Mouse (Mus musculus) heart, adult 18-20 months (tissue): ENCODE data around the gene Ash1l. TPM values are rescaled to one million over a fixed set of nuclear protein-coding genes. Genes with fewer than 3 reads are reported as not detected.

Experiments used
- DNase-seq, 2 experiments: peaks; one replicate each; pipeline ENCODE4 v3.0.0; 2021 to 2022; ENCODE audit warnings: mixed read lengths in 1 of 2
- total RNA-seq, 2 experiments: library from RNA; stranded (reverse); gene quantifications; 2 replicates each; pipeline ENCODE4 v1.2.3; 2021

Ash1l gene
- total RNA-seq, 2 experiments from 2014 or later = 37.3 to 40.2 TPM

DNA sequence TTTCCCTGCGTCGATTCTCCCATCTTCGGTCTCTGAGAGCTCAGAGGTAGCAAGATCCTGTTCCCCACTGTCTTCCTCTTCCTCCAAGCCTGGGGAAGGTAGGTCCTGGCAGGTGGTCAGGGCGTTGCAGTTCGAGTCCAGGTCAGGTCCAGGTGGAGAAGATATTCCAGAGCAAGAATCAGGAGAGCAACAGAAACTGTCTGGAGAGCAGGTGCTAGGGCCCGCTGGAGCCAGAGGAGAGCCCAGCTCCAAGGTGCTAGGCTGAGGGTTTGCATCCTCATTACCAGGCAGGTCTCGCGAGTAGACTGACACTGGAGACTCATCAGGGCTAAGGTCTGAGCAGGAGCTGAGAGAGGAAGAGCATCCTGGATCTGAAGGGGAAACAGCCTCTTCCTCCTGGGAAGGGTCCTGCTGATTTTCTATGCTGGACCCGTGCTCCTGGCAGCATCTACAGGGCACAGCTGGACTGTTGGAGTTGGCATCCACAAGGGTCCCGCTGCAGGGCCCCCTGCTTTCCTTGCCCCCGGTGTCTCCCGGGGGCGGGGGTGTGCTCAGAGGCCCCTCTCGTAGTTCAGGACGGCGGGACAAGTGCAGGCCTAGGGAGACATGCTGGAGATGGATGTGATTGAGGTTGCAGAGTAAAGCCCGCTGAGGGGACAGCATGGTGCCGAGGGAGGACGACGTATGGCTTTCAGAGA is 141.5 kb downstream of the Ash1l start:
- no peak for DNase-seq

DNA sequence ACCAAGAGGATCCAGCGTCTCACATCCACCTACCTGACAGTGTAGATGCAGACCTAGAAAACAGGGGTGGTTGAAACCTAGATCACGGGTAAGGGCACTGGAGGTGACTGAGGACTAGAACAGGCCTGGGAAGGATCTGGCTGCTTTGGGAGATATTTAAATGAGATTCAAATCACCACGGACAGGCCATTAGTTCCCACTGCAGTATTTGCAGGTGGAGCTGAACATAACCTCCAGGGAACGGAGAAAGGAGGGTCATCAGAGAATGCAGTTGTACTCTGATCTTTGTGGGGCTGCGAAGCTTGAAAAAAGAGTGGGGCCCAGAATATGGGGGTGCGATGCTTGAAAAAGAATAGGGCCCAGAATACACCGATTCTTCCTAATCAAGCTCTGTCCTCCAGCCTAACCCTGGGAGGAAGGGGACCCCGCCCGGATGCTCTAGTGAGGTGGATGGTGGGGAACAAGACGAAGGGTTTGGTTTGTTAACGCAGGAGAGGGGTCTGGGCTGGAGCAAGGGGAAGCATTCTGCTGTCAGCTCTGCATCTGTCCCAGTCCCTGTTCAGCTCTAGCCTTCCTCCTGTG is 142.2 kb downstream of the Ash1l start:
- DNase-seq = no peak

DNA sequence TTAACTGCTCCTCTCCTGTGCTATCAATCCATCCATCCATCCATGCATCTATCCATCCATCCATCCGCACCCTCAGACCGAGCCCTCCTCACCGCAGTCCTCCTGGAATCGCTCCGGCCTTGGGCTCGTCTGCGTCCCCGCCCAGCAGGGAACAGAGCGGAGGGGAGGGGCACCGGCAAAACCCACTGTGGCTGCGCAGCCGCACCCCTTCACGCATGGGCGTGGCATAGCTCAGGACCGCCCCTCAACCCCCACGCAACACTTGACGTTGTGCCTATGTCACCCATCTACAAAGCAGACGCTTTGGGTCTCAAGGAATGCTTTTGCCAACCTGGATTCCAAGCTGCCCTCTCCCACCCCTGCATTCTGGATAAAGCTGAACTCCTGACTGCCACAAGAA is 142.8 kb downstream of the Ash1l start, which contains the start of gene Rusc1:
Rusc1 (minus strand) TSS at position 137 of the 400 bp plus-strand sequence.
- DNase-seq = peak; percentile 87 to 89

DNA sequence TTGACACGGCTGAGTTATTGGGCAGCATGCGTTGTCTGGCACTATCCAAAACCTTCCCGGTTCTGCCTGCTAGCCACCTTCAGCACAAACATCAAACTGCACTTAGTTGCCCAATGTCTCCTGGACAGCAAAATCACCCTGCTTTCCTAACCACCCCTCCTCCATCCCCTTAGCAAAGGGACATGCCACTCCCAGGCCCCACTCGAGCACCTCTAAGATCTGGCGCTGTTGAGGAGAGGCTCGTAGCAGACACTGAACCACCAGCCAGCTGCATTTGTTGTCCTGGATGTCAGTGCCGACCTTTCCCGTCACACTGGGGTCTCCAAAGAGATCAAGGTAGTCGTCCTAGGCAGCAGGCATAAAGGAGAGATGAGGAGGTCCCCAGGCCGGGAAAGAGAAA is 143.6 kb downstream of the Ash1l start:
- DNase-seq = no peak

DNA sequence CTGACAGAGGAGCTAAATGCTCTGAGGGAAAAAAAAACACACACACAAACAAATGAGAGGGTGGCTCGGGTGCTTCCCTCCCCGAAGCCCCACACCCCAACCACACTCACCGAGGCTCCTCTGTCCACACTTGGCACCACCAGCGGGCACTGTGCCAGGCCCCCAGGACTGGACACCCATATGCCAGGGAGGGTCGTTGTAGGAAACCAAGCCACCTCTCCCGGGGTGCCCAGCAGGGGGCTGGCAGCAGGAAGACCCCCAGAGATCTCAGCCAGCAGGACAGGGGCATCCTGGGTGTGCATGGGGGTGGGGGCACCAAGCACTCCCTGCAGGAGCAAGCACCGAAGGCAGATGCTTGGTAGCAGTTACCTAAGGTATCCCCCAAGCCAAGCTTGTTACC is 150.4 kb downstream of the Ash1l start, which contains the start of gene Gm43738:
Gm43738 (minus strand) TSS at position 289 of the 400 bp plus-strand sequence.
- no peak for DNase-seq

DNA sequence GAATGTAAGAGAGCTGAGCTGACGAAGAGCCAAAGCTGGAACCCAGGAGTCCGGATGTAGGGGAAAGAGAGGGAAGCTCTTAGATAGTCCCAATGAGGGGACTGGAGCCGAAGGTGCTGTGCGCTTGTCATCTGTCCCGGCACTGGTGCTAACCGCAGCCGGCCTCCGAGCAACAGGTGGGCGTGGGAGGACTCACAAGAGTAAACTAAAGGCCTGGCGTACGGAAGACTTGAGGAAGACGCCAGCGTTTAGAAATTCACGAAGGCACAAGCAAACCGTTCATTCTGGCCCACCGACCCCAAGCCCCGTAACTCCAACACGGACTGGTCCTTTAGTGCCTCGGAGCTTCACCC is 151.0 kb downstream of the Ash1l start:
- no peak for DNase-seq

DNA sequence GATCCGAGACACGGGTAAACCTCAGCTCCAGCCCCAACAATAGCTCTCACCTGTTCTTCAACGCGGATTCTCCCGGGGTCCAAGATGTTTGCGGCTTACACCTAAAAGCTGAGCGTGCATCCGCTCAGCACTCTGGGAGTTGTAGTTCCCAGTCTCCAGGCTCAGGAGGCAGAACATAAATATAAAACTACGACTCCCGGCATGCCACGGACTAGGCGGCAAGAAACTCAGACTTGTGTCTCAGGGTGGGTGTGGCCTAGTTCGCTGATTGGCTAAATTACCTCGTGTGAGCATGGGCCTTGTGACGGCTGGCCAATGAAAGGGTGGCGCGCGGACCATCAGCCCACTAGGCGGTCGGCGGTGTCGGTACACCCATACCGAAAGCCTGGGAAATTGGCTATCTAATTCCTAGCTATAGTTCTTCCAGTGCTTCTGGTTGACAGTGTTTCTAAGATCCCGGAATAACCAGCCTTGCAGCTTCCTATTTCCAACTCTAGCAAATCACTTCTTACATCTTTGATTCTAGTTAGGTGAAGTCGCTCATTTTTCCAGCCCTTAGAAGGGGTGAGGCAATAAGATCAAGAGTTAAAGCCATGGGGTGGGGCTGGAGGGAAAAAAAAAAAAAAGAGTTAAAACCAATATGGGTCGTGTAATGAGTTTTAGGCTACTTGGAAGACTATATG is 151.5 kb downstream of the Ash1l start, which contains the start of gene Fdps:
Fdps (minus strand) TSS at position 148 of the 683 bp plus-strand sequence.
- DNase-seq = peak; percentile 96 to 99

DNA sequence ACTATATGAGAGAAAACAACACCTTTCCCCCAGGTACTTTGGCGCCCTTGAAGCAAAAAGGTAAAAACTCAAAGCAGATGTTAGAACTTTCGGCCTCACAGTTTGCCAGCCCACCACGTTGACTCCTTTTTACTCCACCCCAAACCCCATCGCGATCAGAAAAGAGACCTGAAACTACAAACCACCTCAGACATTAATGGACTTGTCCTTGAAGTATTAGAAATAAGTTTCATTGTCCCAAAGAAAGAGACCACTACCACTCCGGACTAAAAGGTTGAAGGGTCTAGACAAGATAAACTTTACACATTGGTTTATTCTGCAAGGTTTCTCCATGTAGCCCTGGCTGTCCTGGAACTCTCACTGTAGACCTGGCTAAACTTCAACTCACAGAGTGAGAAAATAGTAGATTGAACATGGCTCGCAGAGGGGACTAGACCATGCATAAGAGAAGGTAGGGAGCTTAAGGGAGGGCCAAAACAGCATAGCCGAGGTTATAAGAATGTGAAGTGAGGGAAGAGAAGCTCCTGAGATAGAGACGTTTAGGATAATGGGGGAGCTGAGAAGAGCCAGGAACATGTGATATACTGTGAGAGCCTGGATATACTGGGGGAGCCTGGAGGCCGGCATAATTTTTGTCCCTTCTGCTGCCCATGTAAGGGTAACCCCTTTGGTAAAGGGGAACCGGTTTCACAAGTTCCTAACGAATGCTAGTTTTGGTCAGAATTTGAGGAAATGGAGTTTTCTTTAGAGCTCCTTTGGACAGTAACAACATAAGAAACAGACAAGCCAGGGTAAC is 152.3 kb downstream of the Ash1l start:
- no peak for DNase-seq

DNA sequence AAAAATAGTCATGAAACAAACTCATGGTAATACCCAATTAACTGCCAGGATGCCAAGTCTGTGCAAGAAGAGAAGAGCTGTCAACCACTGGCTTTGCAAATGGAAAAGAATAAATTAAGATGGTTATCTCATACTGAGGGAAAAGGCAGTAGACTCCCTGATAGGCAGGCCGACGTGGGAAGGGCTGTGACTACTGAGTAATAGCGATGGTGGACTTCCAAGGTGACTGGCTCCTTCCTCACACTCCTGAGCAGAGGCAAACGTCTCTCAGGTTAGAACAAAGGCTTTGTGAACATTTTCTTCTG is 152.8 kb downstream of the Ash1l start:
- DNase-seq = no peak

DNA sequence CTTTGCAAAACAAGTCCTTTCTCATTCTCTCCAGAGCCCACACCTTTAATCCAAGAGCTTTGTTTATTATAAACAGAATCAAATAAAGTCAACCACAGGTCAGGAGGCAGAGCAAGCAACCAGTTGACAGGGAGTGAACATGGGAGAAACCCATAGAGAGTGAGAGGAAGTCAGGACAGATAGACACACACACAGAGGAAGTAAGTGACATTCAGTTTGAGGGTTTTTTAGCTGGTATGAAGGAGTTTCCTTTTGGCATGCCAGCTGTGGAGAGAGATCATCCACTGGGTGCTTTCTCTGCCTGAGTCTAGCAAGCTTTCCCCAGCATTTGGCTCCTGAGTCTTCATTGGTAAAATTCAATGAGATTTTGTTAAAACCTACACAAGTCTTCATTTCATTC is 156.5 kb downstream of the Ash1l start:
- no peak for DNase-seq

DNA sequence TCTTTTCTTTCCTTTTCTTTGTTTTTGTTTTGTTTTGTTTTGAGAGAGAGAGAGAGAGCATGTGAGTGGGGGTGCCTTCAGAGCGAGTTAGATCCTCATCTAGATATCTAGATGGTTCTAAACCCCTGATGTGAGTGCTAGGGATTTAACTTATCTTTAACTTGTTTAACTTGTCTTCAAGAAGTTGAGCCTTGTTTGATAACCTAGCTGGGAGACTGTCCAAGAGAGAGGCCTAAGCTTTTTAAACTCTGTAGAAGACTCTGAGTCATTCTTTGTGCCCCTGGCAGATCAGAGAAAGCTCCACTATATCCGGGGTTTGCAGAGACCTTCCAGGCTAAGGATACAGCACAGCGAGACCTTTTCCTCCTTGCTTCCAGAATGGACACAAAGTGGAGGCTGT is 157.1 kb downstream of the Ash1l start:
- DNase-seq = no peak

DNA sequence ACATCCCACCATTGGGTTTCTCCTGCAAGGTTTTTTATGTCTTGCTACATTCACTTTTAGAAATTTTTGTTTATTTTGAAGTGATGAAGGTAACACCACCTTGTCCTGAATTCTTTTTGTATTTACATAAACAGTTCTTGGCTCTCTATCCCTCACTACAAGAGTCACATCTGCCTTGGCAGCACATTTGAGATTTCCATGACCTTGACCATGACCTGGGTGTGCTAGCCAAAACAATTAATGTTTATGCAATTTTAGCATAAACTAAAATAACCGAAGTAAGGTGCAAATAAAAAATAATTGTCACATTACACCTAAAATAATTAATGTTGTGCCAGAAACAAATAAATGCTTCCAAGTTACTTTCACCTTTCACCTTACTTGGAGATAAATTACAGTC is 157.7 kb downstream of the Ash1l start:
- no peak for DNase-seq

DNA sequence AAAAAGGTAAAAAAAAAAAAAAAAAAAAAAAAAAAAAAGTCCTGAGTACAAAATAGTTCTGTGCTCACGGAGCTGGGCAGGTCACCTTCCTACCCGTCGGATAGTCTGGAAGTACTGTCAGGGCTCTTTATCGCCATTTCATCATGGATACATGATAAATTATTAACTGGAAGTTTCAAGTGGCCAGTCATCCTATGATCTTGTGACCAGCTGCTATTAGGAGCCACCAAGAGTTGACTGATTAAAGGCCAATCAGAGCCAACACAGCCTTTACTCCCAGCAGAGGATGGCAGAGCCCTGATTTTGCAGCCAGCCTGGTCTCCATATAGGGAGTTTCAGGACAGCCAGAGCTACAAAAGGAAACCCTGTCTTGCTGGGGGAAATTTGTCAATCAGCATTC is 162.6 kb downstream of the Ash1l start:
- no peak for DNase-seq

DNA sequence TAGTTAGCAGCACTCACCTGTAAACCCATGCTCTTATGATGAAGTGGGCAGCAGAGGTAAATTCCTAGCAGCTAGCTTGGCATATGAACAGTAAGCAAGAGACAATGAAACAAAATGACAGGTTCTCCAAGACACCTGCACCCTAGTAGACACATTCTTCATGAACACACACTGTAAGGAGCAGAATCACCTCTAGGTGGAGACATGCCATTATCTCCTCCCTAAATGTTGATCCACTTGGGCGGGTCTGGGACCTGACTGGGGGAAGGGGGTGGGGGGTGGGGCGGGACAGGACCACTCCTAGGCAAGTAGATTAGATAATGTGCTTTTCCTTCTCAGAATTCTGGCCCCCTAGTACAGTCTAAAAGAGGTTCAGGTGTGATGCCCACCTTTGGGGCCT is 165.1 kb downstream of the Ash1l start:
- DNase-seq = peak in 1 of 2 experiments; percentile 32

DNA sequence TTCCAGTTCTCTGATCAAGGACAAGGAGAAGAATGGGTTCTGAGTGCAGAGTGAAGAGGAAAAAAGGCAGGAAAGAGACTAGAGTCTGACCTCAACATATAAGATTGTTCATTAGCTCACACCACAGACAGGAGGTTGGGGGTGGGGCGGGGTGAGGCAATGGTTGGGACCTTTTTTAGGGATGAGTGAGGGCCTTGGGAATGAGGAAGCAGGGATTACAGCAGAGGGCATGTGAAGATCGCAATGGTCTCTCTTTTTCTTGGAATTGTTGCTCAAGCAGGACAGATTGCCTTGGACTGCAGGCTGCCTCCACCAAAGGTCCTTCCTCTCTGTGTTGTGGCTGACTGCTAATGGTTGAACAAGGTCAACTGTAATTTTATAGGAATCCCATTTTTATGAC is 172.9 kb downstream of the Ash1l start:
- peak; percentile 32 to 44 for DNase-seq

DNA sequence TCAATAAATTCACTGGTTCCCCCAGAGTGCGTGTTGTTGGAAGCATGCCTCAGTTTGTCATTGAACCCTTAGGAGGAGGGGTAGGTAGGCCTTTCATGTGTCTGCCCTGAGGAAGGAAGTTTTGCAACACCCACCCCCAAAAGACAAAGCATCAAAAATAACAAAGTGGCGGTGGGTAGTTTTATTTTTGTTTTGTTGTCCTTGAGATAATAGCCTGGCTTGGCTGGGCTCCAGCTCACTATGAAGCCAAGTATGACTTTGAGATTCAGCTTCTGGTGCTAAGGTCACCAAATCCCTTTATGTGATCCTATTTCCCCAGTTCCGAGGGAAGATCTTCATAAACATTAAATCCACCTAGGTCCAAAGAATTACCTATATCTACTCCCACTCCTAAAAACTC is 173.8 kb downstream of the Ash1l start:
- DNase-seq = peak; percentile 31 to 32

DNA sequence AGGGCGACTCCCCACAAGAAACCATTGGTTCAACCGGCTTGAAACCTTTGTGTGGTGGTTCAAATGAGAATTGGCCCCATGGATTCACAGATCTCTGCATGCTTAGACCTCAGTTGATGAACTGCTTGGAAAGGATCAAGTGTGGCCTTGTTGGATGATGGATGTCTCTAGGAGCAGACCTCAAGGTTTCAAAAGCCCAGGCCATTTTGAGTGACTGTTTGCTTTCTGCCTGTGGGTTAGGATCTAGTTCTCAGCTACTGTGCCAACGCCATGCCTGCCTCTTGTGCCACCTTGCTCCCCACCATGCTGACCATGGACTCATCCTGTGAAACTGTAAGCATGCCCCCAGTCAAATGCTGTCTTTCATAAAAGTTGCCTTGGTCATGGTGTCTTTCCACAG is 175.6 kb downstream of the Ash1l start:
- no peak for DNase-seq

Other genes with a start within 250 kb of the Ash1l start
- gene Rit1, start 233.8 kb upstream of the Ash1l start, total RNA-seq = 10 to 100 TPM; 70.5 to 95.6 TPM
- gene Syt11, start 175.5 kb upstream of the Ash1l start, total RNA-seq = 1 to 10 TPM; 5.4 to 8.0 TPM
- gene Gon4l, start 115.4 kb upstream of the Ash1l start, total RNA-seq = 10 to 100 TPM; 20.0 to 21.6 TPM
- 10 to 100 TPM; 12.9 to 13.4 TPM for gene Msto1, start 36.6 kb upstream of the Ash1l start, total RNA-seq
- 100 to 1,000 TPM; 146 to 156 TPM for gene Dap3, start 559 bp downstream of the Ash1l start, total RNA-seq
- 10 to 100 TPM; 25.9 to 30.0 TPM for gene Rusc1, start 142.7 kb downstream of the Ash1l start, total RNA-seq
- not detected for gene Gm43738, start 150.5 kb downstream of the Ash1l start, total RNA-seq
- 10 to 100 TPM; 24.2 to 25.6 TPM for gene Fdps, start 151.3 kb downstream of the Ash1l start, total RNA-seq
- not detected for gene Pklr, start 185.5 kb downstream of the Ash1l start, total RNA-seq
- under 1 TPM; 0.30 to 0.62 TPM for gene Hcn3, start 209.6 kb downstream of the Ash1l start, total RNA-seq
- 10 to 100 TPM; 14.3 to 17.8 TPM for gene Clk2, start 214.2 kb downstream of the Ash1l start, total RNA-seq
- gene Scamp3, start 226.9 kb downstream of the Ash1l start, total RNA-seq = 10 to 100 TPM; 46.2 to 50.2 TPM
- 1 to 10 TPM; 3.7 to 4.7 TPM for gene Fam189b, start 232.5 kb downstream of the Ash1l start, total RNA-seq